Mouse (Mus musculus) hindbrain, postnatal 0 days (tissue): Measurements from ENCODE around the gene Pde3a. TPM values are rescaled to one million over a fixed set of nuclear protein-coding genes. Genes with fewer than 3 reads are reported as not detected.

Experiments used
- ATAC-seq: fragments of 200-750 bp; cut with Nextera tagmentation; 2 replicates; pipeline ENCODE4 v1.8.0; 2017; ENCODE audit warnings: mild to moderate bottlenecking, moderate TSS enrichment, moderate library complexity
- DNase-seq: peaks from one replicate; pipeline ENCODE4 v3.0.0-alpha.2; 2015; ENCODE audit warnings: low spot score
- H3K27ac ChIP-seq: fragments of 300-500 bp; sonication (generic); 2 replicates; pipeline ENCODE4 v1.5.1; 2014; ENCODE audit warnings: mild to moderate bottlenecking
- H3K27me3 ChIP-seq: fragments of 300-500 bp; sonication (generic); 2 replicates; pipeline ENCODE4 v1.6.1; 2014; ENCODE audit warnings: low read length, mixed read lengths; ENCODE audit not compliant: insufficient read depth
- H3K36me3 ChIP-seq: fragments of 300-500 bp; sonication (generic); 2 replicates; pipeline ENCODE4 v1.6.1; 2014; ENCODE audit warnings: low read length, mixed read lengths; ENCODE audit not compliant: insufficient read depth
- H3K4me1 ChIP-seq: fragments of 300-500 bp; sonication (generic); 2 replicates; pipeline ENCODE4 v1.6.1; 2014; ENCODE audit warnings: antibody characterized with exemption, low read length, mixed read lengths; ENCODE audit not compliant: insufficient read depth
- H3K4me2 ChIP-seq: fragments of 300-500 bp; sonication (generic); 2 replicates; pipeline ENCODE4 v1.6.1; 2014; ENCODE audit warnings: low read depth, mild to moderate bottlenecking, low read length, moderate library complexity, mixed read lengths
- H3K4me3 ChIP-seq: fragments of 300-500 bp; sonication (generic); 2 replicates; pipeline ENCODE4 v1.5.1; 2014; ENCODE audit warnings: low read length
- H3K9ac ChIP-seq: fragments of 300-500 bp; sonication (generic); replicated peaks from 2 replicates; pipeline ENCODE4 v1.6.1; 2014; ENCODE audit warnings: mild to moderate bottlenecking, low read length, moderate library complexity, mixed read lengths
- H3K9me3 ChIP-seq: fragments of 300-500 bp; sonication (generic); 2 replicates; pipeline ENCODE4 v1.6.1; 2016; ENCODE audit warnings: low read length, mixed read lengths
- CTCF ChIP-seq: IDR thresholded peaks from 2 replicates; pipeline ENCODE4 v1.5.1; 2016; ENCODE audit warnings: antibody characterized with exemption, control low read depth, low read depth
- WGBS: fragments of 180-500 bp; shearing (Covaris S2); extraction: QIAGEN DNeasy Blood & Tissue Kit; methylation state at CpG from one replicate; pipeline ENCODE4 v1.1.7; 2014; 5-methylcytosine and 5-hydroxymethylcytosine counted together
- polyA plus RNA-seq: library from polyadenylated mRNA; unstranded; fragments of >200 nt; fragmentation: Nextera tagmentation; extraction: Ambion mirVana; gene quantifications from 2 replicates; pipeline ENCODE4 v1.2.1, GENCODE M21; 2015
- total RNA-seq: library from RNA; depleted of rRNA; stranded (reverse); fragments of >200 nt; gene quantifications from 2 replicates; pipeline ENCODE4 v1.2.3, GENCODE M21; 2014

Gene Pde3a
- total and polyA plus RNA-seq, 2 experiments from 2014 or later = 2.1 to 12.5 TPM

- Histone ChIP-seq H3K27ac (no peak overlapping the region), H3K9me3 (no peaks in the 10 kb centered on the region), H3K36me3 (no peaks in the 10 kb centered on the region), H3K4me1 (no peaks in the 10 kb centered on the region), H3K27me3 (no peaks in the 10 kb centered on the region), H3K9ac (no peak overlapping the region), H3K4me3 (no peak overlapping the region), H3K4me2 (no peak overlapping the region)
- DNase-seq = no peak
- ATAC-seq = no peak
- TF ChIP-seq CTCF = no peak
- 59% methylated on average over 2 of the region's 2 CpGs for WGBS
These were observed 154.9 kb downstream of the Pde3a start for GRCm38 (mm10) chr6:141403943-141404342.

GRCm38 (mm10) chr6:141404649-141405048 lies 155.6 kb downstream of the Pde3a start:
- 60% methylated on average over 7 of the region's 7 CpGs for WGBS
- TF ChIP-seq CTCF = no peak
- no peak for DNase-seq

GRCm38 (mm10) chr6:141405496-141405895 lies 156.4 kb downstream of the Pde3a start:
- no peak for DNase-seq
- H3K4me3 ChIP-seq = no peak overlapping the region
- 72% methylated on average over 5 of the region's 5 CpGs for WGBS
- no peak overlapping the region for H3K9ac ChIP-seq
- no peak overlapping the region for H3K4me2 ChIP-seq
- H3K27ac ChIP-seq = no peak overlapping the region
- no peaks in the 10 kb centered on the region for H3K36me3 ChIP-seq
- no peaks in the 10 kb centered on the region for H3K27me3 ChIP-seq
- H3K9me3 ChIP-seq = no peaks in the 10 kb centered on the region
- ATAC-seq = no peak
- H3K4me1 ChIP-seq = no peaks in the 10 kb centered on the region
- no peak for TF ChIP-seq CTCF

More at GRCm38 (mm10) chr6:141404649-141405048, 155.6 kb downstream of the Pde3a start:
- H3K27ac ChIP-seq = no peak overlapping the region
- H3K4me3 ChIP-seq = no peak overlapping the region
- no peaks in the 10 kb centered on the region for H3K9me3 ChIP-seq
- no peak overlapping the region for H3K9ac ChIP-seq
- no peaks in the 10 kb centered on the region for H3K27me3 ChIP-seq
- no peaks in the 10 kb centered on the region for H3K36me3 ChIP-seq
- no peak for ATAC-seq
- H3K4me2 ChIP-seq = no peak overlapping the region
- no peaks in the 10 kb centered on the region for H3K4me1 ChIP-seq

GRCm38 (mm10) chr6:141408758-141409157 lies 159.7 kb downstream of the Pde3a start:
- Histone ChIP-seq H3K27ac (no peak overlapping the region), H3K36me3 (no peaks in the 10 kb centered on the region), H3K4me2 (no peak overlapping the region), H3K9me3 (no peaks in the 10 kb centered on the region), H3K4me1 (no peaks in the 10 kb centered on the region), H3K27me3 (no peaks in the 10 kb centered on the region), H3K4me3 (no peak overlapping the region), H3K9ac (no peak overlapping the region)
- 84% methylated on average over 4 of the region's 4 CpGs for WGBS
- ATAC-seq (no peak), DNase-seq (no peak)
- no peak for TF ChIP-seq CTCF

GRCm38 (mm10) chr6:141410836-141411235 lies 161.8 kb downstream of the Pde3a start:
- no peak for DNase-seq
- Histone ChIP-seq H3K4me3 (no peak overlapping the region), H3K4me2 (no peak overlapping the region), H3K27ac (no peak overlapping the region), H3K36me3 (no peaks in the 10 kb centered on the region), H3K27me3 (no peaks in the 10 kb centered on the region), H3K9me3 (no peaks in the 10 kb centered on the region), H3K9ac (no peak overlapping the region), H3K4me1 (no peaks in the 10 kb centered on the region)
- WGBS = 85% methylated on average over 5 of the region's 5 CpGs
- ATAC-seq = no peak
- no peak for TF ChIP-seq CTCF

- Histone ChIP-seq H3K27ac (no peak overlapping the region), H3K4me3 (no peak overlapping the region), H3K9ac (no peak overlapping the region), H3K36me3 (no peaks in the 10 kb centered on the region), H3K4me1 (no peaks in the 10 kb centered on the region), H3K9me3 (no peaks in the 10 kb centered on the region), H3K27me3 (no peaks in the 10 kb centered on the region), H3K4me2 (no peak overlapping the region)
- 65% methylated on average over 6 of the region's 6 CpGs for WGBS
- no peak for ATAC-seq
- no peak for TF ChIP-seq CTCF
- DNase-seq = no peak
These were observed 176.0 kb downstream of the Pde3a start for GRCm38 (mm10) chr6:141425114-141425513.

- no peak overlapping the region for H3K4me3 ChIP-seq
- ATAC-seq (no peak), DNase-seq (no peak)
- H3K9me3 ChIP-seq = no peaks in the 10 kb centered on the region
- no peak overlapping the region for H3K4me2 ChIP-seq
- H3K9ac ChIP-seq = no peak overlapping the region
- H3K27me3 ChIP-seq = no peaks in the 10 kb centered on the region
- H3K27ac ChIP-seq = no peak overlapping the region
- WGBS = 74% methylated on average over 4 of the region's 4 CpGs
- TF ChIP-seq CTCF = no peak
- H3K4me1 ChIP-seq = no peaks in the 10 kb centered on the region
- no peaks in the 10 kb centered on the region for H3K36me3 ChIP-seq
These were observed 179.5 kb downstream of the Pde3a start for GRCm38 (mm10) chr6:141428587-141428986.
